Mouse (Mus musculus) monocyte, adult 59 days (primary cell): ENCODE data around the gene Cldn34b1. TPM values are rescaled to one million over a fixed set of nuclear protein-coding genes. Genes with fewer than 3 reads are reported as not detected.

Experiments
- total RNA-seq, 2 experiments: library from RNA; stranded (reverse); gene quantifications; one replicate each; pipeline ENCODE4 v1.2.4; 2023

The Cldn34b1 gene
- not detected for total RNA-seq

GRCm38 (mm10) chrX:154890167-154890566 is at the start of gene Cldn34b1:
Gene Cldn34b1 (minus strand): TSS chrX:154890267.

GRCm38 (mm10) chrX:154935887-154936286 is 45.8 kb upstream of the Cldn34b1 start, which contains the start of gene Magea6:
Gene Magea6 (minus strand): TSS chrX:154935987.

Other genes starting within 250 kb of the Cldn34b1 start
- not detected for gene Magea6, start 45.7 kb upstream of the Cldn34b1 start, total RNA-seq
- gene Magea3, start 59.2 kb upstream of the Cldn34b1 start, total RNA-seq, result not detected
- not detected for gene Magea8, start 105.6 kb upstream of the Cldn34b1 start, total RNA-seq
- not detected for gene Magea5, start 172.9 kb upstream of the Cldn34b1 start, total RNA-seq
- not detected for gene Magea1, start 199.5 kb upstream of the Cldn34b1 start, total RNA-seq
- not detected for gene Magea2, start 203.4 kb upstream of the Cldn34b1 start, total RNA-seq
- under 1 TPM in 1 of 2 experiments, not detected in 1; 0.63 TPM for gene Cldn34b2, start 238.1 kb upstream of the Cldn34b1 start, total RNA-seq